Mouse (Mus musculus) cortical plate, adult 2 months (tissue): Measurements from ENCODE around the gene Elmsan1. TPM values are rescaled to one million over a fixed set of nuclear protein-coding genes. Genes with fewer than 3 reads are reported as not detected.

Experiments used
- H3K27ac ChIP-seq: fragments of 200-500 bp; 2 replicates; pipeline ENCODE4 v1.5.1; 2012; ENCODE audit warnings: low read length, control low read depth, inconsistent platforms; ENCODE audit not compliant: insufficient read depth
- H3K4me1 ChIP-seq: fragments of 200-500 bp; 2 replicates; pipeline ENCODE4 v1.6.1; 2011; ENCODE audit warnings: low read length; ENCODE audit not compliant: control insufficient read depth, insufficient read depth
- H3K4me3 ChIP-seq: fragments of 200-500 bp; 2 replicates; pipeline ENCODE4 v1.5.1; 2011; ENCODE audit warnings: mild to moderate bottlenecking, low read length, control low read depth; ENCODE audit not compliant: insufficient read depth
- CTCF ChIP-seq: fragments of 200-500 bp; IDR thresholded peaks from 2 replicates; pipeline ENCODE4 v1.5.1; 2011; ENCODE audit warnings: mild to moderate bottlenecking, control low read depth, low read length; ENCODE audit not compliant: insufficient read depth; ENCODE audit errors: extremely low read depth
- POLR2A ChIP-seq: fragments of 200-500 bp; IDR thresholded peaks from 2 replicates; pipeline ENCODE4 v1.6.1; 2011; ENCODE audit warnings: mild to moderate bottlenecking, low read length, control low read depth; ENCODE audit not compliant: insufficient read depth; ENCODE audit errors: extremely low read depth
- polyA plus RNA-seq: library from polyadenylated mRNA; depleted of rRNA; stranded (reverse); fragments of >200 nt; gene quantifications from 2 replicates; pipeline ENCODE4 v1.2.3, GENCODE M21; 2012

Elmsan1 gene
- polyA plus RNA-seq, 1 experiment, result 6.9 TPM

GRCm38 (mm10) chr12:84193642-84194399 lies 24.9 kb downstream of the Elmsan1 start:
- TF ChIP-seq CTCF (no peak), POLR2A (peak; percentile 83)
- Histone ChIP-seq H3K27ac (peak overlapping the region; percentile 66), H3K4me1 (peaks cover 6% of the 10 kb centered on the region; the same call in 1 of the 2 replicates), H3K4me3 (peak overlapping the region; percentile 42)

- TF ChIP-seq CTCF, result no peak
Observed at GRCm38 (mm10) chr12:84192741-84193641, 25.7 kb downstream of the Elmsan1 start.

GRCm38 (mm10) chr12:84192280-84192679 lies 26.4 kb downstream of the Elmsan1 start:
- peak overlapping the region; percentile 42 for H3K4me3 ChIP-seq
- H3K4me1 ChIP-seq, result peaks cover 17% of the 10 kb centered on the region
- no peak for TF ChIP-seq POLR2A
- TF ChIP-seq CTCF, result no peak
- no peak overlapping the region for H3K27ac ChIP-seq

More at GRCm38 (mm10) chr12:84192741-84193641, 25.7 kb downstream of the Elmsan1 start:
- Histone ChIP-seq H3K27ac (peak overlapping the region; percentile 66), H3K4me3 (peak overlapping the region; percentile 42), H3K4me1 (peaks cover 12% of the 10 kb centered on the region)

- Histone ChIP-seq H3K4me3 (peak overlapping the region; percentile 42; the same call in 1 of the 2 replicates), H3K27ac (no peak overlapping the region), H3K4me1 (peaks cover 17% of the 10 kb centered on the region)
- TF ChIP-seq CTCF (no peak), POLR2A (no peak)
Observed at GRCm38 (mm10) chr12:84191770-84192169, 26.9 kb downstream of the Elmsan1 start.

GRCm38 (mm10) chr12:84191190-84191589 lies 27.5 kb downstream of the Elmsan1 start:
- Histone ChIP-seq H3K4me1 (peaks cover 17% of the 10 kb centered on the region), H3K27ac (no peak overlapping the region), H3K4me3 (no peak overlapping the region)
- TF ChIP-seq POLR2A (no peak), CTCF (no peak)

- TF ChIP-seq CTCF (no peak), POLR2A (no peak)
- Histone ChIP-seq H3K4me1 (peaks cover 17% of the 10 kb centered on the region), H3K27ac (no peak overlapping the region), H3K4me3 (no peak overlapping the region)
Observed at GRCm38 (mm10) chr12:84190151-84190820, 28.4 kb downstream of the Elmsan1 start.

GRCm38 (mm10) chr12:84188881-84189444 lies 29.7 kb downstream of the Elmsan1 start:
- no peak for TF ChIP-seq POLR2A
- no peak for TF ChIP-seq CTCF
- H3K27ac ChIP-seq, result no peak overlapping the region
- H3K4me1 ChIP-seq, result peaks cover 17% of the 10 kb centered on the region

GRCm38 (mm10) chr12:84187752-84188601 lies 30.7 kb downstream of the Elmsan1 start:
- Histone ChIP-seq H3K27ac (peak overlapping the region; percentile 36; the same call in 1 of the 2 replicates), H3K4me3 (no peak overlapping the region), H3K4me1 (peaks cover 17% of the 10 kb centered on the region)
- TF ChIP-seq CTCF (no peak), POLR2A (no peak)

More at GRCm38 (mm10) chr12:84188881-84189444, 29.7 kb downstream of the Elmsan1 start:
- no peak overlapping the region for H3K4me3 ChIP-seq
